Mouse (Mus musculus) embryonic stem cell, embryonic (primary cell): ENCODE measurements around the gene Ptprd.

ENCODE experiments used
- CTCF ChIA-PET, 4 experiments: fragments of 300-600 bp in 2 of 4; fragments of 350-600 bp in 2 of 4; sonication (Branson Sonifier 250); formaldehyde crosslinking; loops; one replicate each; lab custom pipeline; 2022; ENCODE audit warnings: inconsistent platforms in 2 of 4; lab: Charles Lee
- POLR2A ChIA-PET, 4 experiments: fragments of 300-600 bp in 2 of 4; fragments of 350-600 bp in 2 of 4; sonication (Branson Sonifier 250); formaldehyde crosslinking; loops; one replicate each; lab custom pipeline; 2022; ENCODE audit warnings: antibody characterized with exemption in 4 of 4, inconsistent platforms in 1 of 4; lab: Charles Lee

The Ptprd gene

DNA sequence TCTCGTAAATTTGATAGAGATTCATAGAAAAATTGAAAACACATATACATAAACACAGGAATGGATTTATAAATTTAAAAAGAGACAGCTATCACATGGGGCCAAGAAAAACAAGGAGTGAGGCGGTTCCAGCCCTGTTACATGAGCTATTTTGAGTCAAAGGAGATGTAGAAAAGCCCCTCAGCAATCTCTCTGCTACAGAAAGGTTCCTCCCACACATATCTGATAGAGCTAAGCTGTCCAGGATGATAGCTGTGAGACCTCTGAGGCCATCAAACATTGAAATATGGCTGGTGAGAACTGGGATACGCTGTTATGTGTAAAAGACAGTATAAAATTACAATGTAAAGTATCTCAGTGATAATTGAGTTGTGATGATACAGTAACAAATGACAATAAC is 2138.5 kb downstream of the Ptprd start:
- POLR2A ChIA-PET: no interaction called here
- CTCF ChIA-PET: interaction anchor here in 1 of 4 experiments (0.6 kb wide), 1 partner anchor 36 kb away, joined by 4 read pairs; no protein-coding TSS in a partner anchor

DNA sequence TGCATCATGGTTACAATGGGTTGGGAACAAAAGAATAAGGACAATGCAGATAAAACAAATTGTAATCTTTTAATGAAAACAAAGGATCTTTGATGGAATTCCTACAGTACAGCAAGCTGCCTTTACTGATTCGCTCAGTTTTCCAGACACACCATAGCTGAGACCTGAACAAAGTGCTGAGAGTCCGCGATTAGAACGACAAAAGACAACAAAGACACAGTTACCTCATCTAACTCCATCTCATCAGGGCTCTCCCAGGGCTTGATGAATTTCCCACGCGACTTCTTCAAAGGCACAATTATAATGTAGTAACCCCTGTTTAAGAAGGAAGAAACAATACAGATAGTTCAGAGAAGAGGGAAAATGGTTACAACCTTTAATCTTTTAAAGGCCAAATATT is 2140.0 kb downstream of the Ptprd start:
- POLR2A ChIA-PET: no interaction called here
- CTCF ChIA-PET: no interaction called here

DNA sequence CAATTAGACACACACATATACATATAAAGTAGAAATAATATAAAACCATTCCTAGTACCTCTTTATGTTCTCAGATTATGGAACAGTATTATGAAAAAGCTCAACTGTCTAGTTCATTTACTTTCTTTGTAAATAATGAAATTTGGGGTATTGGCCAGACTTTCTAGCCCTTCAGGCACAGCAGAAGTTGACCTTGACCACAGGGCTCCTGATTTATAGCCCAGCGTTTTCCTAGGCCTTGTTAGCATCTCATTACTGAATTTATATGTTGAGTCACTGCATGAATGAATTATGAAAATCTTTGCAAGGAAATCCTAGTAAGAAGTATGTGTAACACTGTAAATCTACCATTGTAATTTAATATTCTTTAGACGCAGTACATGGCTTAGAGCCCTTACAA is 2154.9 kb downstream of the Ptprd start:
- POLR2A ChIA-PET: no interaction called here
- CTCF ChIA-PET: no interaction called here

DNA sequence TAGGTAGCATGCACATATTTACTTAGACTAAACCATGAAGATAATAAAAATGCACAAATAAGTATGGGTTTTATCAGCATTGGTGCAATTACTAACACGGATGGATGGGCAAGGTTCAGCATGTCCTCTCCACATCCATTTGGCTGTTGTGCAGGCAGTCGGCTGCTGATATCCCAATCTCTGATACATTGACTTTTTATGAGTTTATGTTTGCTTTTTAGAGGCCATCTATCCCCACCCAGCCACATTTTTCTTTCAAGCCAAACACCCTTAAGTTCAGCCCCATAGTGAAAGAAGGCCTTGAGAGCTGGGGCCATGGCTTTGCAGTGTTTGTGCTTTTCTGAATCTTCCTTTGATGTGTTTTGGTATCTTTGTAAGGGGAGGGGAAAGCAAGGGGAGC is 2166.1 kb downstream of the Ptprd start:
- CTCF ChIA-PET: no interaction called here
- POLR2A ChIA-PET: no interaction called here

DNA sequence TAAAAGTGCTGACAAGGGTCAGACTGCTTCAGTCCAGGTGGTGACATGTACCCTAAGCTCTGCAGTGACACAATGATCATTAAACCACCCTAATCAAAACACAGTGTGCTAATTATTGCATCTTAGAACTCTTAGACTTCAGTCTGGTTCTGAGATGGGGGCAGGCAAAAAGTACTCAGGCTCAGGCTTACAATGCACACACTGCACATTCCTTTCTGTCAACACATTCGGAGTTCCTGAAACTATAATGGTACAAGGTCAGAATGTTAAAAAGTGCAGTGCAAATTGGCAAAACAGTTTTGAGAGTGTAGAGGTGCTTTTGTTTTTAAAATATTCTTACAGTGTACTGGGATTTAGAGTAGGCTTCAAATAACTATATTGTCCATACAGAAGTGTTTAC is 2167.0 kb downstream of the Ptprd start:
- ChIA-PET CTCF (no interaction called here), POLR2A (no interaction called here)

DNA sequence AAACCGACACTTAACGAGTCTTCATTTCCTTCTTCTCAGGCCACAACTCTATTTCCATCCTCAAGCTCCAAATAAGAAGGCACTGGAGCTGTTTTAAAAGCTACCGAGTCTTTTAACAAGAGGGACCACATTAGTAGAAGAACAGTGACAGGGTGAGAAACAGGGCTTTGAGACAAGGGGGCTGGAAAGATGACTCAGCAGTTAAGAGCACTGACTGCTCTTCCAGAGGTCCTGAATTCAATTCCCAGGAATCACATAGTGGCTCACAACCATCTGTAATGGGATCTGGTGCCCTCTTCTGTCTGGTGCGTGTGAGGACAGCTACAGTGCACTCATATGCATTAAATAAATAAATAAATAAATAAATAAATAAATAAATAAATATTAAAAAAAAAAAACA is 2174.6 kb downstream of the Ptprd start:
- POLR2A ChIA-PET: interaction anchor here in 1 of 4 experiments (0.5 kb wide), 1 partner anchor 488 kb away, joined by 3 read pairs; no protein-coding TSS in a partner anchor

DNA sequence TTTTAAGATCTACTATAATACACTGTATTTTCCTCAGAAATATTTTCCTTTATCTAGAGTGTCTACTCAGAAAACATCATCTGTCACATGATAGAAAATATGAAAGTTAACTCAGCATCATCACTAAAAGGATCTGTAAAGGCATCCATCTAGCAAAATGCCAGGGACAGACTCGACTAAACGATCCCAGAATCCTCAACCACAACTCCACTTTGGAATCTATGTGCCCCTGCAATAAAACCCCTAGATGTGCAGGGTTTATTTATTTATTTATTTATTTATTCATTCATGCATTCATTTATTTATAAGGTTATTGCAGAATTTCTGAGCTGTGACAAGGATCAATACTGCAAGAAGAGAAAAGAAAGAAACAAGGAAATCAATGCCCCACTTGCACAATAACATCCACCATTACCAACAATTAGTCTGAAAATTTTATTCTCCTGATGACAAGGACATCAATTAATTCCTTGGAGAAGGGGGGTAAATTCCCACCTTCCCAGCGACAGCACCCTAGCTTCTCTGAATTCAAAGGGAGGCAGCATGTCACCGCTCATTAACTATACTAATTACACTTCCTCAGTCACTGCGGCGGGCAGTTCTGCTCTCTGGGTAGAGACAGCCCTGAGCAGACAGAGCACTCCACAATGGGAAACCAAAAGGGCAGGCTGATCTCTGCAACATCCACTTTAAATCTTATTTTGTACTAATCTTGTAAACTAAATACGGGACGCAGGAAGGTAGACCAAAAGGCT is 2186.0 kb downstream of the Ptprd start:
- CTCF ChIA-PET: no interaction called here

More for the DNA sequence above, 2174.6 kb downstream of the Ptprd start:
- CTCF ChIA-PET: interaction anchor here in 2 of 4 experiments (0.6 kb wide), 2 partner anchors 36 to 99 kb away, joined by 3 to 4 read pairs; no protein-coding TSS in a partner anchor

DNA sequence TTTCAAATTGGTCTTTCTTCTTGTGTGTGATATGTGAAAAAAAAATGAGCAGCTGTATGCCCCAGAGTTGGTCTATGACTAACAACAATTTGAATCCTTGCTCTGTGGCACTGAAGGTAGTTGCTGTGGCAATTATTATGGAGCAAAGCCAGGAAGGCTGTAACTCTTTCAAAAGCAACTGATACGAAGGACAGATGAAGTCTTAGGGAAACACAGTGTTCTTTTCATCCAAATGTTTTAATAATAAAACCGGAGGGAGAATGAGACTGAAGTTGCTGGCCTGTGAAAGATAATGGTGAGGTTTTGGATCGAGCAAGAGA is 2187.3 kb downstream of the Ptprd start:
- ChIA-PET POLR2A (interaction anchor here in 1 of 4 experiments (0.9 kb wide), 1 partner anchor 10 kb away, joined by 3 read pairs; no protein-coding TSS in a partner anchor), CTCF (interaction anchor here in 1 of 4 experiments (1.1 kb wide), 1 partner anchor 14 kb away, joined by 3 read pairs; no protein-coding TSS in a partner anchor)

More for the DNA sequence above, 2186.0 kb downstream of the Ptprd start:
- POLR2A ChIA-PET: interaction anchor here in 1 of 4 experiments (1.3 kb wide), 1 partner anchor 11 kb away, joined by 3 read pairs; no protein-coding TSS in a partner anchor

DNA sequence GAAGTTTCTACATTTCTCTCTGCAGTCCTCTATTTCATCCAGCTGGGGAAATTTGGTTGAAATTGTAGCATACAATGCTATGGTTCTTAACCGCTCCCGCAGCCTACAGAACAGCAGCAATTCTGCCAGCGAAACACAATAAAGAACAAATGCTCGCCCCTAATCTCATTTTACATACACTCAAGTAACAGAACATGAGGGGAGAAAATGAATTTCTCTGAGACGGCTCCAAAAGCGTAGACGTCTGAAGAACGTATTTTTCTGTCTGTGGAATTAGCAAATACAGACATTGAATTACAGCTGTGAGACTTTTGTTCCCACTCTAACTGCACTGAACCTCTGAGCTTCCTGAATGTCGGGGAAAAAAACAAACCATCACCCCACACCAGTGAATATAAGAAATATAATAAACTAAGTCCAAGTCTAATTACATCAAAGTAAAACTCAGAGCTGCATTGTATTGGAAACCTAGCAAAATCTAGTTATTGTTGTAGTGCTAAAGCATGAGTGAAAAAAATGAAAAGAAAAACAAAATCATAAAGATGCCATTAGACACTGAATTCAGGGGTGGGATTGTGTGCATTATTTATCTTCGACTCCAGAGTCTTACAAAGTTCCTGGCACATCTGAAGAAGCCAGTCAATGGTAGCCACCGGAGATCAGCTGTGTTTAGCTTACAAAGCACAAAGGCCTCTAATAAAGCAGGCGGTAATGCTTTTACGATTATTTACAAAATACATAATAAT is 2187.8 kb downstream of the Ptprd start:
- POLR2A ChIA-PET: interaction anchor here in 2 of 4 experiments (0.6 to 0.9 kb wide), 2 partner anchors 10 to 34 kb away, joined by 3 read pairs; no protein-coding TSS in a partner anchor

DNA sequence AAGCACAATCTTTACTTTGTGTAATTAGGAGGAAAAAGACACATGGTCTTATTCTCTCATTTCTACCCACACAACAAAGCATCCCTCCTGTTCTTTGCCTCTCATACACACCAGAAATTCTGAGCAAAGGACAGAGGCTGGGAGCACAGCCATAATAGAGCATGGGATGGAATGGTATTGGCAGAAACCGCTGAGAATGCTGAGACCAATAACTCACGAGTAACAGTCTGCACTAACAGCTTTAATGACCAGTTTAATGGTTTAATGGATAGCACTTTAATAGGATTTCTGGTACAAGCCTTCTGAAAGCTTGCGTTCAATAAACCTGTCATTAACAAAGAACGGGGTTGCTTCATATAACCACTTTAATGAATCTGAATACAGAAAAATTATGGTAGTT is 2190.1 kb downstream of the Ptprd start:
- POLR2A ChIA-PET: no interaction called here

More for the DNA sequence above, 2187.8 kb downstream of the Ptprd start:
- CTCF ChIA-PET: interaction anchor here in 2 of 4 experiments (0.5 to 1.1 kb wide), 2 partner anchors 14 to 100 kb away, joined by 3 to 5 read pairs; no protein-coding TSS in a partner anchor

DNA sequence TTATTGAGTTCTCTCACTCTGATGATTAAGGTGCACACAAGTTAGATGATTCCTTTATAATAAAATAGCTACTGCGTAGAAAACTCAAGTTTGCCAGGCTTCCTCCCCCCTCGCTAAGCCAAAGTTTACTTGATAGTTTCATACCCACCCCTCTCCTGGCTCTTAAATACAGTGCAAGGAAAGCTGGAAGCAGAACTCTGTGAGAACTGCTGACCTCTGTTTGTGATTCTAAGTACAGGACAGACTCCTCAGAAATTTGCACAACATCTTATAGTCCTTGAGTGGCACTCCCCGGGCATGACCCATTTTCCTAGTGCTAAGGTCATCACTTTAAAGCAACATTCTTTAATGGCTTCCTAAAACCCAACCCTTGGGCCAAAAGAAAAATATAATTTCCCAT is 2196.7 kb downstream of the Ptprd start:
- ChIA-PET POLR2A (interaction anchor here in 2 of 4 experiments (0.5 to 1.6 kb wide), 3 partner anchors 9 to 116 kb away, joined by 3 read pairs; no protein-coding TSS in a partner anchor), CTCF (interaction anchor here in 1 of 4 experiments (0.6 kb wide), 1 partner anchor 12 kb away, joined by 5 read pairs; no protein-coding TSS in a partner anchor)

More for the DNA sequence above, 2190.1 kb downstream of the Ptprd start:
- CTCF ChIA-PET: no interaction called here

DNA sequence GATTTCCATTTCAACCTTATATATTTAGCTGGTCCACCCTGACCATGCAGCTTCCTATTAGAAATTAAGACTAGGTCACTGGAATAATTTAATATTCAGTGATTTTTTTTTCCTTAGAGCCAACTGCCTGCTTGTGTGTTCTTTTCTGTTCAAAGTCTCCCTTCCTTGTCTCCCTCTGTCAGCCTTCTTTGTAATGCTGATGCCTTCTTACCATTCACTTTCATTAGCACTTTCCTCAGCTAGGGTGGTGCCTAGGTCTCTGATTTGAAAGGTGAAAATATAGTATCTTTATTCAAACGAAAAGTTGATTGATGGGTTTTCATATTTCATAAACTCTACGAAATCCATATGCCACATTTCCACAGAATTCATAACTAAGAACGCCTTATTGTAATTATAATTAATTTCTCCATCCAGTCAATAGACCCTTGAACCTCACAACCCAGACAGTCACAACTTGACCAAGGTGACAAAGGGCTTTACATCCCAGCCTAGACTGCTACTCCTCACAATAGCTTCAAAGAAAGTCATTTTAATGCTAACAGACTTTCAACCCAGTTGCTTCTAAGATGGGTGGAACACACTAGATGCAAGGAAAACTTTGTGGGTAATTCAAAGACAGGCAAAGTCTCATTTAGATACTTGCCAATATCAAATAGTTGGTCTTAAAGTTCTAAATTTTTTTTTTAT is 2197.5 kb downstream of the Ptprd start:
- ChIA-PET CTCF (interaction anchor here in 1 of 4 experiments (0.7 kb wide), 1 partner anchor 1620 kb away, joined by 3 read pairs; no protein-coding TSS in a partner anchor), POLR2A (interaction anchor here in 2 of 4 experiments (0.5 to 2.2 kb wide), 6 partner anchors 10 to 115 kb away, joined by 3 to 11 read pairs (median 3); no protein-coding TSS in a partner anchor)

DNA sequence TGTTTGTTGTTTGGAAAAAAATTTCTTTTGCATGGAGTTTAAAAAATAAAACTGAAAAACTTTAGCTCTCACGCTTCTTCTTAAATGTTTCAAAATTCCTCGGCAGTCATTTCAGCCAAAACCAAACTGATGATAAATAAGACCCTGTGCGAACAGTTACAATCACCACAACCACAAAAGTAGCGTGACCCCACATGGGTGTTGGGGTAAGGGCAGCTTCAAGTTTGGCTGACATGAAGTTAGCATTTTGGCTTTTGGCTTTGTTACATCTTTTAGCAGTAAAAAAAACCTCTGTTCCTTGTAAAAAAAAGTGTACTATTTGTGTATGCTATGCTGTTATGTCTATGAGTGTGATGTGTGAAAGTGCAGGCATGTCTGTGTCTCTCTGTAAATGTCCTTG is 2203.2 kb downstream of the Ptprd start:
- CTCF ChIA-PET: no interaction called here
- POLR2A ChIA-PET: no interaction called here

DNA sequence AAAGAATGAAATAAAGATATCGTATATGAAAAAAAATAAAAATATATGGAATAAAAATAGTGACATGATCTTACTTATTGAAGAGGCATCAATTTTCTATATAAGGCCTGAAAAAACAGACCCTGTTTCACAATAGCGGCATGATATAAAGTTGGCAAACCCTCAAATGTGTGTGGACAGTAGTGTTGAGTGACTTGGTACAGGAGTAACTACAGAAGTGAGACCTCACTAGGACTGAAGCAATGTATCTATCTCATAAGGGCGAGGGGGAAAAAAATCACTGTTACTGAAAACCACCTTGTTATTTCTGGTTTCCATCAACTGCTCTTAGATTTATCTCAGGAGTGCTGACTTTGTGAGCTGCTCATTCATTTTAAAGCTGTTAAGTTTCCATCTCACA is 2204.5 kb downstream of the Ptprd start:
- POLR2A ChIA-PET: no interaction called here
- CTCF ChIA-PET: no interaction called here

DNA sequence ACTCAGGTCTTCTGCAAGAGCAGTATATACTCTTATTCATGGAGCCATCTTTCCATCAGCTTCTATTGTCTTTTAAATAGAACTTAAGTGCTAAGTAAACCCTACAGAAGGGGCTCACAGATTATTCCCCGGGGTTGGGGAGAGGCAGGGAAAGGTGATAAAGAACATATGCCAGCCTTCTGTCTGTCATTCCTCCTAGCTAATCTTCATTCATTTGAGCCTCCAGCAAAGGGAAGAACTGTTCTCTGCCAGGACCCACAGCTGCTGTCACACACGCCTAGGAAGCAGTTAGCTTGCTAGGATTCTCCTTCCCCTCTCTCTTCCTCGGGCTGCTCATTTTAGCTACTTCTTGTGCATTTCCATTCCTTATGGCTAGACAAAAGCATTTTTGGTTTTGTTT is 2205.0 kb downstream of the Ptprd start:
- ChIA-PET CTCF (no interaction called here), POLR2A (no interaction called here)

DNA sequence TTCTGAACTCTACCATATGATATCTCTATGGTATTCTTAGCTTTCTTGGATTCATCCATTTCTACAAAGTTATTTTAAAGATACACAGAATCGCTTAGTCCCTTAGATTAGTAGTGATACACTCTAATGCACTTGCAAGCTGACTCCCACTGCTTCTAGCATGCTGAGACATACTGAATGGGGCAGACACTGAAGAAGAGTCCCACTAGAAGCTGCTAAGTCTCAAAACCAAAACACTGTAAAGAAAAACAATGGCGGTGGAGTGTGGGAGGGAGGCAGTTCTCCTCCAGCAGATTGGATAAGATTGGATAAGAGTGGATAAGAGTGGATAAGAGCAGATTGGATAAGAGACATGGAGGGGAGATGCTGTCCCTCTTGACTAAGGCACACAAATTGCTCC is 2207.6 kb downstream of the Ptprd start:
- POLR2A ChIA-PET: interaction anchor here in 1 of 4 experiments (0.7 to 3.5 kb wide), 2 partner anchors 9 to 621 kb away, joined by 3 to 11 read pairs; no protein-coding TSS in a partner anchor
- CTCF ChIA-PET: no interaction called here

DNA sequence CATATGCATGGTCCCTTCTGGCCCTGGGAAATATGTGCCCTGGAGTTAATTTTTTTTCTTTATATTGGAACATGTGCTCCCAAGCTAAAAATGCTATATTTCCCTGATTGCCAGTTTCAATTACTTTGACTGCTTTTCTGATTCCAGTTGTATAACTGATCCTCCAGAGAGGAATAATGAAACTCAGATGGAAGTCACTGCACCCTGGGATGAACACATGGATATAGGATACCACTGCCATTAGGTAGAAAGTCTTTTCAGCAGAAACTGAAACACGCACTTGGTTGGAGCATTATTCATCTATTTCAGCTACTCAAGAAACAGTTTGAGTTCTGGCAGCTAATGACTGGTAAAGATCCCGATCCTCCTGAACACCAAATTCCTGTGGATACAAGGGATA is 2211.5 kb downstream of the Ptprd start:
- POLR2A ChIA-PET: no interaction called here
- CTCF ChIA-PET: no interaction called here

DNA sequence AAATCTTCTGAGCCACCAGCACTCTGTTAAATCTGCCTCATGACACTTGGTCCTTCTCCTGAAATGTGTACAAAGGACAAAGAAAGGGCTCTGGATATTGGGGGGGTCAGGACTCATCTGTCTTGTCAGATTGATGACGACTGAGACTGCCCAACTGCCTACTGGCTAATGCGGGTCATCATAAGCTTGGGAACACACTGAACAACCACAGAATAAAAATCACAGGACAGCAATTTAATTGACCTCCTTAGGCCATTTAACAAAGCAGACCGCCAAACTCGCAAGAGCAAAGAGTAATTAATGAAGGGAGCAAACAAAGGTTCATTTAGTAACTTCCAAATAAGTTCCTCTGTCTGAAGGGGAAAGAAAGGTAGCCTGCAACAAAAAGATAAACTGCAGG is 2215.9 kb downstream of the Ptprd start:
- ChIA-PET CTCF (interaction anchor here in 1 of 4 experiments (0.6 kb wide), 1 partner anchor 42 kb away, joined by 3 read pairs; no protein-coding TSS in a partner anchor), POLR2A (no interaction called here)

DNA sequence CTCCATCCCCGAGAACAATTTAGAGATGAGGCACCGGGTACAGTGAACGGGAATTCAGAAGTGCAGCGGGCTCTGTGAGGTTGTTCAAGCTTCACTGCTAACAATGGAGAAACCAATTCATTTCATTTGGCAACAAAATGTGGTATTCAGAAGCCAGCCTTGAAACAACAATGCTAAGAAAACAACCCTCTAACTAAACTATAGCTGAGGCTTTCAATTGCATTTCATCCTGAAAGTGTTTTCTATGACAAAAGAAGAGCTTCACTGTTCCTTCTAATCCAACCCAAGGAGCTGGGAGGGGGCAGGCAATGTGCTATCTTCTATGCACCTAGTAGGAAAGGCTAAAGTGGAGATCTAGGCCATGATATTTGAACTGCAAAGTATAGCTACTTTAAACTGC is 2217.2 kb downstream of the Ptprd start:
- ChIA-PET CTCF (no interaction called here), POLR2A (no interaction called here)
